Mouse (Mus musculus) T-cell, adult 2 months (primary cell): ENCODE results near the gene Gm44503.

Experiments used
- DNase-seq: peaks from one replicate; pipeline ENCODE4 v3.0.0; 2022; ENCODE audit warnings: low spot score

The Gm44503 gene

GRCm38 (mm10) chr9:72958521-72959450, at the start of gene Gm44503, which contains the start of gene Dyx1c1:
TSS of gene Gm44503 (plus strand) at chr9:72958852.
TSS of gene Dyx1c1 (plus strand) at chr9:72958785.
- DNase-seq = peak; percentile 93

DNA sequence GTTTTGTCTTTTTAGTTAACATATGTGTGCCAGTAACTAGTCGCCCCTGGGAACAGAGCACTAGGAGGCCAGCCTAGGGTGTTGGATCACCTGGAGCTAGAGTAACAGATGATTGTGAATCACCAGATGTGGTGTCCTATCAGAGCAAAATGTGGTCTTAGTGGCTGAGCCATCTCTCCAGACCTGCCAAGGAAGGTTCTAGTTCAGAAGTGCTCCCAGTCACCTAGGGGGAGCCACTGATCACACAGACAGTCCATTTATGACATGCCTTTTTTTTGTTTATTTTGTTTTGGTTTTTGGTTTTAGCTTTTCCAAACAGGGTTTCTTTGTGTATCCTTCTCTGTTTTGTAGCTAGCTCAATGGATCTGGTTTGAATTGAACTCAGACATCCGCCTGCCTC, 47.3 kb upstream of the Gm44503 start:
- DNase-seq = no peak

DNA sequence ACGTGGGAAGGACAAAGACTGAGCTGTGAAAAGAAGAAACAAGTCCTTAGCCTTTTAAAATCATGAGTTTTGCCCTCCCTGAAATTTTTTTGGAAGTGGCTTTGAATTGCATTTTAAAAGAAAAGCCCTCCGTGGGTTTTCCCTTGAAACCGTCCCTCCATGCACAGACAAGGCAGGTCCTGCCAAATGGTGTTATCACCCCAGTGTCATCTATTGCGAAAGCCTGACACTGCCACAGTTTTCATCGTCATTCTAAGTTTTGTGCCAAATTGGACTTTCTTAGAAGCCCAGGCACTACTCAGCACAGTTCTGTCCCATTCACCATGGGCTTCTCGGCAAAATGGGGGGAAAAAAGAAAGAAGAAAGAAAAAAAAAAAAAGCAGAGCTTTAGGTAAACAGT, 45.1 kb upstream of the Gm44503 start:
- DNase-seq = no peak

DNA sequence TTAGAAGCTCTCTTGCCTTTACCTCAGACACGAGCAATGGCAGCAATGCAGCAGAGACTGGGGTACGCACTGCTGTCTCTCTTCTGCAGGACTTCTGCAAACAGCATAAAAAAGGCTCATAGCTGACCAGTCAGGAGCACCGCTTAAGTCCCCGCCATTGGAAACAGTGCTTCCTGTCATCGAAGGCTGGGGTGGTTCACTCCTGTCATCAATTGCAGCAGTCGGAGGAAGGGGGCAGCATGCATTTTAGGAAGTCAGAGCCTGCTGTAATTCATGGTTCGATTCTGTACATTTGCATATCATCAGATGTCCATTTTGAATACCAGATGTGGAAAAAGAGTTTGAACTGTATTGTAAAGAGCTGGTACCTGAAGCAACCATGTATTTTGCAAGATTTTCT, 42.9 kb upstream of the Gm44503 start:
- DNase-seq = no peak

DNA sequence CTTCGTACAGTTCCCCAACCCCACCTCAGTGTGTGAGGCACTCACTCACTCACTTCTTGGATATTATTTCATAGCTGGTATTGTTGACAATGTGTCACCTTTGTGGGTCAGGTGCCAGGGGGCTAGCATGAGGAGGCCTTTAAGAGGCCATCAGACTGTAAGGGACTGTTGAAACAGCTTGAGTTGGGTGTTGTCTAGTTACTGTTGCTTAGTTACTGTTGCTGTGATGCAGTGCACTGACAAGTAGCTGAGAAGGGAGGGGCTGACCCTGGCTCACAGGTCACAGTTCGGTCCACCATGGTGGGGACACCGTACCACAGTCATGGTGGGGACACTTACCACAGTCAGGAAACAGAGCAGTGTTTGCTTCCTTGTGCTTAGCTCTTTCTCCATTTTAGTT, 35.6 kb upstream of the Gm44503 start:
- no peak for DNase-seq

- DNase-seq = no peak
These were observed 33.4 kb upstream of the Gm44503 start, which contains the start of gene Pygo1 for GRCm38 (mm10) chr9:72925021-72925934. TSS of gene Pygo1 (plus strand) at chr9:72925645.

- DNase-seq = no peak
These were observed 32.8 kb upstream of the Gm44503 start for GRCm38 (mm10) chr9:72925935-72926258.

DNA sequence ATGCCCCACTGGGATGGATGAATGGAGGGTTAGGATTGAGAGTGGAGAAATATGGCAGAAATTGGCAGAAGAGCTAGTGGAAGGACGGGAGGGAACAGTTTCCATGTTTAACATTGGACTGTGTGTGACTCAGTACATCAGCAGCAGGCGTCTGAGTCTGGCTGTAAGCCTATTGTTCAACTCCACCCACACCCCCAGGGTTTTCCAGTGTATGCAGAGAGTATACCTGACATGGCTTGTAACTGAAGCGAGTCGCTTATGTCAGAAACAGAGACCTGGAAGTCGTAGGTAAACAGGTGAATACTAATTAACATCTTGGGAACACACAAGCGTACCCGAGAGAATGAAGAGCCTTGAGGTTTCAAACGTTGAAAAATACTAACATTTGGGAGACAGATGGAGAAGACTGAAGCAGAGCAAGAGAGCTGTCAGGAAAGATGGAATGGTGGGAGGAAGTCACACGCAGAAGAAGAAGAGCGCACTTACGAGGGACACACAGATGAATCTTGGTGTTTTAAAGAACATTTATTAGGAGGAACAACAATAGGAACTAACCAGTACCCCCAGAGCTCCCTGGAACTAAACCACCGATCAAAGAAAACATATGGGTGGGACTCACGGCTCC, 27.4 kb upstream of the Gm44503 start:
- no peak for DNase-seq

DNA sequence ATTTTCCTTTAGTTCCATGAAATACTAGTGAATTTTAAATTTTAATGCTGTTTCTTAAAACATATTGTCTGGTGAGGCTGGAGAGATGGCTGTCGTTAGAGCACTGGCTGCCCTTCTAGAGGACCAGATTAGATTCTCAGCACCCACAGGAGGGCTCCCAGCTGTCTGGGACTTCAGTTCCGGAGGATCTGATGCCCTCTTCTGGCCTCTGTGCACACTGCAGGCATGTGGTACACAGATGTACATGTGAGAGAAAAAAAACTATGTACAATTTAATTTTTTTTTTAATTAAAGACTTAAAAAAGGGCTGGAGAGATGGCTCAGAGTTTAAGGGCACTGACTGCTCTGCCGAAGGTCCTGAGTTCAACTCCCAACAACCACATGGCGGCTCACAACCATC, 23.3 kb upstream of the Gm44503 start:
- DNase-seq = no peak

DNA sequence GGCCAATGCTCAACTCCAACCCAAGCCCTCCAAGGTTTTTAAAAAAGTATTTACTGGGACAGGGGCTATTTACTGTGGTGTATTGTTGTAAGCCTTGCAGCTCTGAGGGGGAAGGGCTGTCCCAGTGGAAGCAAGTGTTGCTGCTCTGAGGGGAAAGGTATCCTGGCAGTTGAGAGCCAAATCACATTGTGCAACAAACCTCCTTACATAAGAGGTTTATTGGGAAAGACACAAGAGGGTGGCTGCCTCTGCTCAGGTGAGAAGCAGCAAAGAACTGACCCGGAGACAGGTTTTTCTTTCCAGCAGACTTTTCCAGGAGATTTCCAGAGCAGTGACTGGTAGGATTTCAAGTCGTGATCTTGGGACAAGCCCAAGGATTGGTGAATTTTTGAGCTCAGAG, 22.4 kb upstream of the Gm44503 start:
- DNase-seq = no peak

DNA sequence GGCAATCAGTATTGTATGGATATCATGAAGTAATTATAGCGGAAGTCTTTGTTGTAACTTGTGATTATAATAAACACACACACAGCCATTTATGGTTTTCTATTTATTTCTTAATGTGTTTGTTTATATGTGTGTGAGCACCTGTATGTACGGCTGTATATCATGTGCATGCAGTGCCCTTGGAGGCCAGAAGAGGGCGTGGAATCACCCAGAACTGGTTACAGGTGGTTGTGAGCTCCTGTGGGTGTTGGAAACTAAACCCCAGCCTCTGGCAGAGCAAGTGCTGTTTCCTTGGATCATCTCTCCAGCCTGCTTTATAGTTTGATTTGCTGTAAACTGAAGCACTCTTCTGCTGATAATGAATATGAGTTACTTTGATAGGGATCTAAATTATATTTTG, 15.2 kb upstream of the Gm44503 start:
- no peak for DNase-seq

DNA sequence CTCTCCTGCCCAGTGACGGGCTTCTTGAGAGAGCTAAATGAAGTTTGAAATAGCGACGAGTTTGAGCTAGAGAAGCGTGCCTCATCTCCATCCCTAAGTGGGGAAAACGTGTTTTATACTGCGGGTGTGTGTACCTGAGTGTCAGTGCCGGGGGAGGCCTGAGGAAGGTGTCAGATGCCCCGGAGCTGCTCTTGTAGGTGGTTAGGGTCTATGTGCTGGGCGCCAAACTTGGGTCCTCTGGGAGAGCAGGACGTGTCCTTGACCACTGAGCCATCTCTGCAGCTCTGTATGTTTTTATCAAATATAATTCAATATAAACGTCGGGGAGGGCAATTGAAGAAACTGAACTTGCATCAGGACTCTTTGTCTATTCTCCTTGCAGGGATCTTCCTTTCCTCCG, 14.4 kb upstream of the Gm44503 start:
- DNase-seq = no peak

- no peak for DNase-seq
These were observed 11.6 kb upstream of the Gm44503 start for GRCm38 (mm10) chr9:72947010-72947409.

DNA sequence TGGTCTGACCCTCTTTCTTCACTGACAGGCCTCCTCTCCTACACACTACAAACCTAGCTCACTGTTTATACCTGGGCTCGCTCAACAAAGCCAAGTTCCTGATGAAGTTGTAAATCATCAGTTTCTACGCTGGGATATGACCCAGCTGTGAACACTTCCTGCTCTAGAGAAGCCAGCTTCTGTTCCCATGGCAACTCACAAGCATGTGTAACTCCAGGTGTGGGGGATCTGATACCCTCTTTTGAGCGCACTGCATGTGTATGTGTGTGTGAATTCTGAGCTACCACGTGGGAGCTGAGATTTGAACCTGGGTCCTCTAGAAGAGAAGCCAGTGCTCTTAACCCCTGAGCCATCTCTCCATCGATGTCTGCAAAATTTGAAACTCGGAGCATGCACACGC, 9.1 kb upstream of the Gm44503 start:
- DNase-seq = no peak

DNA sequence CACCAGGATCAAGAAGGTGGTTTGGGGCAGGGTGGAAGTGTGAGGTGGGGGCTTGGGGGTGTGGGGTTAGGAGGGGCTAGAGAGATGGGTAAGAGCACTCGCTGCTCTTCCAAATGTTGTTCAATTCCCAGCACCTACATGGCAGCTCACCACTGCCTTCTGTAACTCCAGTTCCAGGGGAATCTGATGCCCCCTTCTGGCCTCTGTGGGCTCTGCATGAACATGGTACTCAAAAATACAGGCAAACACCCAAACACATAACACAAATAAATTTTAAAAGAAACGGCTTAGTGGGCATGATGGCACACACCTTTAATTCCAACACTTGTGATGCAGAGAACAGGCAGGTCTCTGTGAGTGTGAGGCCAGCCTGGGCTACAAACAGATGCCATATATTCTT, 3.9 kb upstream of the Gm44503 start:
- DNase-seq = peak; percentile 17

DNA sequence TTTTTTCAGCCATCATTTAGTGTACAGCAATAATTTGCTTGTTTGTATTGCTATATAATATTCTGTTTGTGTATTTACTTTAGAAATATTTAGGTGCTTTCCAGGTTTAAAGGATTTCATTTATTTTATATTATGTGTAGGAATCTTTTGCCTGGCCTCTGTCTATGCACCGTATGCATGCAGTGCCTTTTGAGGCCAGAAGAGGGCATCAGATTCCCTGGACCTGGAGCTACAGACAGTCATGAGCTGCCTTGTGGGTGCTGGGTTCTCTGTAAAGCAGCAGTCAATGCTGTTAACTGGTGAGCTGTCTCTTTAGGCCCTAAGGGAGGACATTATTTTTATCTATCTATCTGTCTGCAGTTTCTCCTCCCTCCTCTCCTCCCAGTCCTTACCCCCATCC, 3.1 kb upstream of the Gm44503 start:
- DNase-seq = peak; percentile 71

DNA sequence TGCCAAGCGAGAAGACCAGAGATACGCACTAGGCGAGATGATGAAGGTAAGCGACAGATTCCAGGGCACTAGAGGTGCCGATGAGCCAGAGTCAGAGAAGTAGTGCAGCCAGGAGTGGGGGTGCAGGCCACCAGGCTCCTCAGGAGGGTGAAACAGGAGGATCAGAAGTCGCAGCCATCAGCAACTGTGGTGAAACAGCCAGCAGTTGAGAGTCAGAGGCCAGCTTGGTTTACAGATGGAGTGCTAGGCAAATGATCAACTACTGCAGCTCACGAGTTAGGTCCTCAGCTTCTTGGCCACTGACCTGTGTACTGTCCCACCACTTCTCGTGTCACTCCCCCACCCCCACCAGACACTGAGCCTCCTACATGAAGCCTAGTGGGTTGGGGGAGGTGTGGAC, 2.7 kb downstream of the Gm44503 start:
- no peak for DNase-seq

GRCm38 (mm10) chr9:72961959-72962358, 3.3 kb downstream of the Gm44503 start:
- peak; percentile 79 for DNase-seq

GRCm38 (mm10) chr9:72968349-72969061, 9.9 kb downstream of the Gm44503 start:
- peak; percentile 84 for DNase-seq

DNA sequence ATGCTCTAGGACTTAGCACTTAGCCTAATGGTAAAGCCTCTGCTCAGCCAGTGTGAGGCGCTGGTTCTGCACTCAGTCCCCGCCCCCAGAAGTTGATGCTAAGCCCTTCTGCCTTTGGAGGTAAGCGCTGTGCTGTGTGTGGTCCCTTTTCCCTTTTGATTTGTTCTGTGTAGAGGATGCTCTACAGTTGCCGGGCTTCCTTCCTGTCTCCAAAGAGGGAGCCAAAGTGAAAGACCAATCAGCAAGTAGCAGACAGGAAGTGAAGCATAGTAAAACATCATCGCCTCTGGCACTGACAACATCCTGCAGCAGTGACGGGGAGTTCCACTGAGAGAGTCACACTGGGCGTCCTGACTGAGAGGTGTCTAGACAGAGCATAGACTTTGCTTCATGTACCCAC, 11.2 kb downstream of the Gm44503 start:
- peak; percentile 91 for DNase-seq

- no peak for DNase-seq
These were observed 13.8 kb downstream of the Gm44503 start for GRCm38 (mm10) chr9:72972435-72972834.

DNA sequence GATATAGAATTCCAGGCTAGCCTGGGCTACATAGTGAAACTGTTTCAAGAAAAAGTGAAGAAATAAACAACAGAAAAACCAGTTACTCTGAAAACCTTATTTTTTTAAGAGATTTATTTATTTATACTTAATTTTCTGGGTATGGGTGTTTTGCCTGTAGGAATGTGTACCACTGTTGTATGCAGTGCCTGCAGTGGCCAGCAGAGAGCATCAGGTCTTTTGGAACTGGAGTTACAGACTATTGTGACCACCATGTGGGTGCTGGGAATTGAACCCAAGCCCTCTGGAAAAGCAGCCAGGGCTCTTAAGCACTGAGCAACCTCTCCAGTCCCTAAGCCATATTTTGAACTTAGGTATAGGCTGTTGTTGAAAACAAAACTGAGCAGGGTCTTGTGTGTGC, 14.3 kb downstream of the Gm44503 start:
- DNase-seq = no peak
